Mouse (Mus musculus): ENCODE data around the gene Cherp. TPM values are rescaled to one million over a fixed set of nuclear protein-coding genes. Genes with fewer than 3 reads are reported as not detected.

The Cherp gene
- polyA plus RNA-seq, 1 experiment from 2014 or later = 17.3 TPM

GRCm38 (mm10) chr8:72443994-72444350, 31.1 kb downstream of the Cherp start:
- no peaks in the 10 kb centered on the region for H3K36me3 ChIP-seq (ENCODE audit: insufficient read depth, low read length)
- DNase-seq (ENCODE audit: low spot score) = no peak
- H3K4me2 ChIP-seq (replicated peaks; ENCODE audit: low read depth, low read length) = peak overlapping the region; percentile 53
- H3K4me1 ChIP-seq (ENCODE audit: insufficient read depth, low read depth, low read length) = no peaks in the 10 kb centered on the region; the same call in 1 of the 2 replicates
- H3K9ac ChIP-seq (replicated peaks; ENCODE audit: low read depth) = no peak overlapping the region
- peak overlapping the region; percentile 32 for H3K4me3 ChIP-seq (ENCODE audit: low read depth, low read length)
- TF ChIP-seq CTCF (IDR thresholded peaks at IDR 0.05) (no peak), EP300 (IDR thresholded peaks at IDR 0.05) (no peak)
- WGBS = 25% methylated on average over 6 of the region's 6 CpGs
- ATAC-seq = peak; percentile 26
- H3K27me3 ChIP-seq (replicated peaks; ENCODE audit: insufficient read depth, low read length) = no peaks in the 10 kb centered on the region
- peak overlapping the region; percentile 55; the same call in 1 of the 2 replicates for H3K27ac ChIP-seq (ENCODE audit: low read length)
- no peaks in the 10 kb centered on the region for H3K9me3 ChIP-seq (ENCODE audit: low read length)

DNA sequence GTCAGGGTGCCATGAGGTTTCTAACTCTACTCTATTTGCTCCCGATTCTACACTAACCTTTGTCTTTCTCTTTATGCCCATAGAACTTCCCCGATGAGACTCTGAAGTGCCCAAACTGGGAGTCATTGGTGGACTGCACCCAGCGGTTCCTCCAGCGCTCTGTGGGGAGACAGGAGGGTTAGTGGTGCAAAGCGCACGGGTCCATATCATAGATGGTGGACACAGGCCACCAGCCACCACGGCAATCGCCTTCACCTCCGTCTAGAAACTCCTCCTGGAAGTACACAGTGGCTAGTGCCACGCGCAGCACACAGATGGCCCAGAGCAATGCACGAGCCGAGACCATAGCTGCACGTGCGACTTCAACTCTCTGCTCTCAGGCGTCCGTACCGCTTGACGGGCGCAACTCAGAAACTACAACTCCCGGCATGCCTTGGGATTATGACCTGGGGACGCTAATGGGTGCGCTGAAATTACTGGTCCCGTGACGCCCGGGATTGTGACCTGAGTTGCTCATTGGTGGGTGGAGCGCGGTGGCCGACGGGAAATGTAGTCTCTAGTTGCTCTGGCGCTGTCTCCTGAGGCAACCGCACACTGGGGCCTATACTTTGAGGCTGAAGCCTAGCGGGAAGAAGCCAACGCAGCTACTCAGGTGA, 31.6 kb downstream of the Cherp start, which contains the start of the genes Calr3 and 1700030K09Rik:
TSS of gene Calr3 (minus strand) at position 533 of the 656 bp plus-strand sequence.
TSS of gene 1700030K09Rik (plus strand) at position 543 of the 656 bp plus-strand sequence.
- H3K27me3 ChIP-seq (replicated peaks; ENCODE audit: insufficient read depth, low read length) = no peaks in the 10 kb centered on the region
- H3K27ac ChIP-seq (ENCODE audit: low read length) = peak within 1 kb of the TSS; percentile 55; the same call in 1 of the 2 replicates
- WGBS = 6% methylated on average over 34 of the region's 34 CpGs
- DNase-seq (ENCODE audit: low spot score) (peak; percentile 99), ATAC-seq (peak; percentile 100)
- peak within 1 kb of the TSS; percentile 32 for H3K4me3 ChIP-seq (ENCODE audit: low read depth, low read length)
- no peaks in the 10 kb centered on the region; the same call in 1 of the 2 replicates for H3K4me1 ChIP-seq (ENCODE audit: insufficient read depth, low read depth, low read length)
- H3K36me3 ChIP-seq (ENCODE audit: insufficient read depth, low read length) = no peaks in the 10 kb centered on the region
- no peaks in the 10 kb centered on the region for H3K9me3 ChIP-seq (ENCODE audit: low read length)
- H3K4me2 ChIP-seq (replicated peaks; ENCODE audit: low read depth, low read length) = peak within 1 kb of the TSS; percentile 60
- H3K9ac ChIP-seq (replicated peaks; ENCODE audit: low read depth) = no peak within 1 kb of the TSS; the same call in 1 of the 2 replicates
- TF ChIP-seq EP300 (IDR thresholded peaks at IDR 0.05) (no peak), CTCF (IDR thresholded peaks at IDR 0.05) (no peak)

- peak; percentile 61 for DNase-seq (ENCODE audit: low spot score)
- H3K27me3 ChIP-seq (replicated peaks; ENCODE audit: insufficient read depth, low read length) = no peaks in the 10 kb centered on the region
- H3K4me1 ChIP-seq (ENCODE audit: insufficient read depth, low read depth, low read length) = no peaks in the 10 kb centered on the region; the same call in 1 of the 2 replicates
- no peak overlapping the region for H3K4me3 ChIP-seq (ENCODE audit: low read depth, low read length)
- no peaks in the 10 kb centered on the region for H3K9me3 ChIP-seq (ENCODE audit: low read length)
- H3K9ac ChIP-seq (replicated peaks; ENCODE audit: low read depth) = no peak overlapping the region
- peak; percentile 68 for ATAC-seq
- no peak for TF ChIP-seq CTCF (IDR thresholded peaks at IDR 0.05)
- no peak for TF ChIP-seq EP300 (IDR thresholded peaks at IDR 0.05)
- no peaks in the 10 kb centered on the region for H3K36me3 ChIP-seq (ENCODE audit: insufficient read depth, low read length)
- H3K4me2 ChIP-seq (replicated peaks; ENCODE audit: low read depth, low read length) = no peak overlapping the region
- H3K27ac ChIP-seq (ENCODE audit: low read length) = no peak overlapping the region
- 67% methylated on average over 8 of the region's 8 CpGs for WGBS
Observed at GRCm38 (mm10) chr8:72438248-72439015, 36.6 kb downstream of the Cherp start.

- no peak overlapping the region for H3K4me2 ChIP-seq (replicated peaks; ENCODE audit: low read depth, low read length)
- H3K27me3 ChIP-seq (replicated peaks; ENCODE audit: insufficient read depth, low read length) = no peaks in the 10 kb centered on the region
- H3K4me1 ChIP-seq (ENCODE audit: insufficient read depth, low read depth, low read length) = no peaks in the 10 kb centered on the region
- no peak overlapping the region for H3K9ac ChIP-seq (replicated peaks; ENCODE audit: low read depth)
- H3K36me3 ChIP-seq (ENCODE audit: insufficient read depth, low read length) = no peaks in the 10 kb centered on the region
- no peaks in the 10 kb centered on the region for H3K9me3 ChIP-seq (ENCODE audit: low read length)
- no peak for ATAC-seq
- no peak for TF ChIP-seq EP300 (IDR thresholded peaks at IDR 0.05)
- TF ChIP-seq CTCF (IDR thresholded peaks at IDR 0.05) = no peak
- 2% methylated on average over 2 of the region's 2 CpGs for WGBS
- no peak for DNase-seq (ENCODE audit: low spot score)
- no peak overlapping the region for H3K27ac ChIP-seq (ENCODE audit: low read length)
- H3K4me3 ChIP-seq (ENCODE audit: low read depth, low read length) = no peak overlapping the region
Observed at GRCm38 (mm10) chr8:72434952-72435351, 40.1 kb downstream of the Cherp start.

- Histone ChIP-seq H3K27me3 (replicated peaks; ENCODE audit: insufficient read depth, low read length) (no peaks in the 10 kb centered on the region), H3K9ac (replicated peaks; ENCODE audit: low read depth) (no peak overlapping the region), H3K4me3 (ENCODE audit: low read depth, low read length) (no peak overlapping the region), H3K4me1 (ENCODE audit: insufficient read depth, low read depth, low read length) (no peaks in the 10 kb centered on the region), H3K4me2 (replicated peaks; ENCODE audit: low read depth, low read length) (no peak overlapping the region), H3K9me3 (ENCODE audit: low read length) (no peaks in the 10 kb centered on the region), H3K36me3 (ENCODE audit: insufficient read depth, low read length) (no peaks in the 10 kb centered on the region), H3K27ac (ENCODE audit: low read length) (no peak overlapping the region)
- DNase-seq (ENCODE audit: low spot score) = no peak
- 45% methylated on average over 13 of the region's 13 CpGs for WGBS
- ATAC-seq = no peak
- TF ChIP-seq EP300 (IDR thresholded peaks at IDR 0.05) (no peak), CTCF (IDR thresholded peaks at IDR 0.05) (peak; percentile 64)
Observed at GRCm38 (mm10) chr8:72429676-72430075, 45.4 kb downstream of the Cherp start.

DNA sequence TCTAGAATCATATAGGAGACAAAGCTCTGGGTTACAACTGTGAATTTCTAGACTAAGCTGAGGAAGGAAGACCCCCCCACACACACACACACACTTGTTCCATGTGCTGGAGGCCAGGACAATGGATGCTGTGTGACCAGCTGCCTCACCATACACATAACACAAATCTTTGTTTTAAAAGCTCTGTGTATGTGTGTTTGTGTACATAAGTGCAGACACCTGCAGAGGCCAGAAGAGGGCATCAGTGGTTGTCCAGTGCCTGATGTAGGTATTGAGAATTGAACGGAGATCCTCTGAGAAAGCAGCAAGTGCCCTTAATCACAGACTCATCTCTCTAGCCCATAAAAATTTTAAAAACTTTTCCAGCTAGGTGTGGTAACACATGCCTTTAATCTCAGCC, 52.1 kb downstream of the Cherp start:
- no peaks in the 10 kb centered on the region for H3K27me3 ChIP-seq (replicated peaks; ENCODE audit: insufficient read depth, low read length)
- H3K36me3 ChIP-seq (ENCODE audit: insufficient read depth, low read length) = no peaks in the 10 kb centered on the region
- WGBS = 35% methylated on average over 1 of the region's 1 CpGs
- ATAC-seq (no peak), DNase-seq (ENCODE audit: low spot score) (peak; percentile 21)
- no peak overlapping the region for H3K27ac ChIP-seq (ENCODE audit: low read length)
- no peak overlapping the region for H3K4me2 ChIP-seq (replicated peaks; ENCODE audit: low read depth, low read length)
- no peak overlapping the region for H3K4me3 ChIP-seq (ENCODE audit: low read depth, low read length)
- H3K9me3 ChIP-seq (ENCODE audit: low read length) = no peaks in the 10 kb centered on the region
- H3K9ac ChIP-seq (replicated peaks; ENCODE audit: low read depth) = no peak overlapping the region
- peaks cover 10% of the 10 kb centered on the region; the same call in 1 of the 2 replicates for H3K4me1 ChIP-seq (ENCODE audit: insufficient read depth, low read depth, low read length)
- TF ChIP-seq CTCF (IDR thresholded peaks at IDR 0.05) (peak; percentile 60), EP300 (IDR thresholded peaks at IDR 0.05) (no peak)
